Mouse (Mus musculus): ENCODE data around the gene Gm10282. TPM values are rescaled to one million over a fixed set of nuclear protein-coding genes. Genes with fewer than 3 reads are reported as not detected.

Gm10282 gene
- polyA plus RNA-seq, 1 experiment from 2014 or later, result 7.8 TPM

DNA sequence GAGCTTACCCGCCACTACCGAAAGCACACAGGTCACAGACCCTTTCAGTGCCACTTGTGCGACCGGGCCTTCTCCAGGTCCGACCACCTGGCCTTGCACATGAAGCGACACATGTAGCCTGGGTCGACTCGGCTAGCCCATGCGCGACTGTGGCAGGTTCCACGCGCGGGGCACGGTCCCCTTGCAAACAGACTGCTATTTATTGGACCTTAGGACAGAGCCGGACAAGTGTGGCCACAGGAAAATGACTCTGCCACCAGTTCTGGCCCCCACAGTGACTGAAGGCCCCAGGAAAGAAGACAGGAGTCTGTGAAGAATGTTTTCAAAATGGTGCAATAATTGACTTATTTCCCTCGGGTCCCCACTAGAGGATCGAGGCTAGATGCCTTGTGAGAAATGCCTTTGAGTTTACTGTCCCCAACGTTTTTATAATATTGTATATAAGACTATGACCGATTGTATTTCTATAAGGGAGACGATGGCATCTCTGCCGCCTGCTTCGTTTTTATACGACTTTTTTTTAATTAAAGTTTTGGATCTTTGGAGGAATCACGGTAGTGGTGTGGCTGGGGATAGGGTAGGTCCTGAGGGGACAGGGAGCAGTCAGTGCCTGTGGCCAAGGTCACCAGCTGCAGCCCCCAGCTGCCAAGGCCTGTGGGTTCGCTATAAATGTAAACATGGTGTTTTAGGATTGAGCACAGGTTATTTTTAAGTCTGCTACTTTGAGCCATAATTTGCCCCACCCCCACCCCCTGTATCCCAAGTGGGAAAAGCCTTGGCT, 15.9 kb upstream of the Gm10282 start:
- 55% methylated on average over 25 of the region's 25 CpGs for WGBS
- no peaks in the 10 kb centered on the region; the same call in 1 of the 2 replicates for H3K4me1 ChIP-seq (replicated peaks; ENCODE audit: control insufficient read depth, insufficient read depth, low read length)
- peaks cover 22% of the 10 kb centered on the region for H3K27me3 ChIP-seq (replicated peaks; ENCODE audit: control insufficient read depth, insufficient read depth, low read length)
- H3K27ac ChIP-seq (ENCODE audit: low read depth, low read length), result no peak overlapping the region
- peak overlapping the region; percentile 69 for H3K4me3 ChIP-seq (ENCODE audit: low read depth, low read length)
- no peaks in the 10 kb centered on the region for H3K36me3 ChIP-seq (ENCODE audit: control insufficient read depth, insufficient read depth)
- H3K9me3 ChIP-seq (ENCODE audit: control insufficient read depth), result no peaks in the 10 kb centered on the region
- H3K9ac ChIP-seq (ENCODE audit: low read depth, low read length), result 0 out of 2 replicates have a peak overlapping the region, but pooled peaks have one; percentile 50
- H3K4me2 ChIP-seq (replicated peaks; ENCODE audit: low read depth), result peak overlapping the region; percentile 98
- no peak for TF ChIP-seq CTCF (IDR thresholded peaks at IDR 0.05; ENCODE audit: low read depth)
- ATAC-seq, result no peak

GRCm38 (mm10) chr8:72319921-72320802, 15.1 kb upstream of the Gm10282 start:
- no peak for ATAC-seq
- Histone ChIP-seq H3K36me3 (ENCODE audit: control insufficient read depth, insufficient read depth) (no peaks in the 10 kb centered on the region), H3K4me1 (replicated peaks; ENCODE audit: control insufficient read depth, insufficient read depth, low read length) (no peaks in the 10 kb centered on the region; the same call in 1 of the 2 replicates), H3K9me3 (ENCODE audit: control insufficient read depth) (no peaks in the 10 kb centered on the region), H3K27ac (ENCODE audit: low read depth, low read length) (peak overlapping the region; percentile 42; the same call in 1 of the 2 replicates), H3K4me2 (replicated peaks; ENCODE audit: low read depth) (peak overlapping the region; percentile 98), H3K27me3 (replicated peaks; ENCODE audit: control insufficient read depth, insufficient read depth, low read length) (peaks cover 22% of the 10 kb centered on the region), H3K4me3 (ENCODE audit: low read depth, low read length) (peak overlapping the region; percentile 69), H3K9ac (ENCODE audit: low read depth, low read length) (peak overlapping the region; percentile 50)
- no peak for TF ChIP-seq CTCF (IDR thresholded peaks at IDR 0.05; ENCODE audit: low read depth)
- 5% methylated on average over 55 of the region's 55 CpGs for WGBS

GRCm38 (mm10) chr8:72319397-72319796, 14.3 kb upstream of the Gm10282 start:
- H3K27me3 ChIP-seq (replicated peaks; ENCODE audit: control insufficient read depth, insufficient read depth, low read length), result peaks cover 22% of the 10 kb centered on the region
- H3K27ac ChIP-seq (ENCODE audit: low read depth, low read length), result peak overlapping the region; percentile 42; the same call in 1 of the 2 replicates
- peak overlapping the region; percentile 69 for H3K4me3 ChIP-seq (ENCODE audit: low read depth, low read length)
- H3K9ac ChIP-seq (ENCODE audit: low read depth, low read length), result peak overlapping the region; percentile 50
- H3K4me2 ChIP-seq (replicated peaks; ENCODE audit: low read depth), result peak overlapping the region; percentile 98
- no peaks in the 10 kb centered on the region for H3K36me3 ChIP-seq (ENCODE audit: control insufficient read depth, insufficient read depth)
- no peak for ATAC-seq
- H3K4me1 ChIP-seq (replicated peaks; ENCODE audit: control insufficient read depth, insufficient read depth, low read length), result no peaks in the 10 kb centered on the region; the same call in 1 of the 2 replicates
- under 1% methylated on average over 48 of the region's 48 CpGs for WGBS
- no peaks in the 10 kb centered on the region for H3K9me3 ChIP-seq (ENCODE audit: control insufficient read depth)
- TF ChIP-seq CTCF (IDR thresholded peaks at IDR 0.05; ENCODE audit: low read depth), result no peak

GRCm38 (mm10) chr8:72318801-72319322, 13.8 kb upstream of the Gm10282 start, which contains the start of gene Klf2:
Gene Klf2 (plus strand): TSS chr8:72319033.
- H3K4me2 ChIP-seq (replicated peaks; ENCODE audit: low read depth), result peak within 1 kb of the TSS; percentile 98
- no peaks in the 10 kb centered on the region for H3K36me3 ChIP-seq (ENCODE audit: control insufficient read depth, insufficient read depth)
- peak; percentile 93 for ATAC-seq
- H3K27me3 ChIP-seq (replicated peaks; ENCODE audit: control insufficient read depth, insufficient read depth, low read length), result peaks cover 22% of the 10 kb centered on the region
- H3K27ac ChIP-seq (ENCODE audit: low read depth, low read length), result peak within 1 kb of the TSS; percentile 42; the same call in 1 of the 2 replicates
- under 1% methylated on average over 46 of the region's 46 CpGs for WGBS
- TF ChIP-seq CTCF (IDR thresholded peaks at IDR 0.05; ENCODE audit: low read depth), result 0 out of 2 replicates have a peak, but pooled peaks have one; percentile 7
- no peaks in the 10 kb centered on the region for H3K9me3 ChIP-seq (ENCODE audit: control insufficient read depth)
- H3K4me1 ChIP-seq (replicated peaks; ENCODE audit: control insufficient read depth, insufficient read depth, low read length), result no peaks in the 10 kb centered on the region; the same call in 1 of the 2 replicates
- H3K9ac ChIP-seq (ENCODE audit: low read depth, low read length), result peak within 1 kb of the TSS; percentile 50
- H3K4me3 ChIP-seq (ENCODE audit: low read depth, low read length), result peak within 1 kb of the TSS; percentile 69

GRCm38 (mm10) chr8:72317741-72318301, 12.8 kb upstream of the Gm10282 start:
- Histone ChIP-seq H3K27ac (ENCODE audit: low read depth, low read length) (no peak overlapping the region), H3K4me3 (ENCODE audit: low read depth, low read length) (no peak overlapping the region), H3K4me2 (replicated peaks; ENCODE audit: low read depth) (no peak overlapping the region), H3K9me3 (ENCODE audit: control insufficient read depth) (no peaks in the 10 kb centered on the region), H3K4me1 (replicated peaks; ENCODE audit: control insufficient read depth, insufficient read depth, low read length) (no peaks in the 10 kb centered on the region; the same call in 1 of the 2 replicates), H3K9ac (ENCODE audit: low read depth, low read length) (no peak overlapping the region), H3K27me3 (replicated peaks; ENCODE audit: control insufficient read depth, insufficient read depth, low read length) (peaks cover 22% of the 10 kb centered on the region), H3K36me3 (ENCODE audit: control insufficient read depth, insufficient read depth) (no peaks in the 10 kb centered on the region)
- WGBS, result 41% methylated on average over 5 of the region's 5 CpGs
- TF ChIP-seq CTCF (IDR thresholded peaks at IDR 0.05; ENCODE audit: low read depth), result no peak
- no peak for ATAC-seq

Measured in intestine, postnatal 0 days (tissue).